Mouse (Mus musculus): ENCODE data around the gene Lrrc20. TPM values are rescaled to one million over a fixed set of nuclear protein-coding genes. Genes with fewer than 3 reads are reported as not detected.

The Lrrc20 gene
- polyA plus RNA-seq, 1 experiment from 2014 or later, result 15.0 TPM

GRCm38 (mm10) chr10:61555155-61555554 is 79.6 kb downstream of the Lrrc20 start:
- H3K36me3 ChIP-seq (ENCODE audit: control insufficient read depth, insufficient read depth, low read length), result no peaks in the 10 kb centered on the region
- no peak overlapping the region for H3K4me3 ChIP-seq (ENCODE audit: low read depth, low read length)

GRCm38 (mm10) chr10:61558631-61559030 is 83.0 kb downstream of the Lrrc20 start:
- no peak for ATAC-seq (replicated peaks; ENCODE audit: low FRiP score)
- Histone ChIP-seq H3K4me1 (replicated peaks; ENCODE audit: control insufficient read depth, insufficient read depth, low read length) (no peaks in the 10 kb centered on the region), H3K27me3 (ENCODE audit: control insufficient read depth, insufficient read depth, low read length) (no peaks in the 10 kb centered on the region), H3K27ac (ENCODE audit: low read depth, low read length) (no peak overlapping the region), H3K9ac (ENCODE audit: low read length) (no peak overlapping the region), H3K36me3 (ENCODE audit: control insufficient read depth, insufficient read depth, low read length) (no peaks in the 10 kb centered on the region), H3K9me3 (ENCODE audit: control insufficient read depth, low read length) (no peaks in the 10 kb centered on the region), H3K4me2 (ENCODE audit: low read depth, low read length, severe bottlenecking) (no peak overlapping the region), H3K4me3 (ENCODE audit: low read depth, low read length) (no peak overlapping the region)
- no peak for DNase-seq (ENCODE audit: low spot score)
- WGBS, result 86% methylated on average over 2 of the region's 2 CpGs

More at GRCm38 (mm10) chr10:61555155-61555554, 79.6 kb downstream of the Lrrc20 start:
- no peaks in the 10 kb centered on the region for H3K9me3 ChIP-seq (ENCODE audit: control insufficient read depth, low read length)
- H3K9ac ChIP-seq (ENCODE audit: low read length), result no peak overlapping the region
- no peak for ATAC-seq (replicated peaks; ENCODE audit: low FRiP score)
- no peaks in the 10 kb centered on the region for H3K27me3 ChIP-seq (ENCODE audit: control insufficient read depth, insufficient read depth, low read length)
- no peak for DNase-seq (ENCODE audit: low spot score)
- WGBS, result 90% methylated on average over 6 of the region's 6 CpGs
- no peaks in the 10 kb centered on the region for H3K4me1 ChIP-seq (replicated peaks; ENCODE audit: control insufficient read depth, insufficient read depth, low read length)
- no peak overlapping the region for H3K27ac ChIP-seq (ENCODE audit: low read depth, low read length)
- H3K4me2 ChIP-seq (ENCODE audit: low read depth, low read length, severe bottlenecking), result no peak overlapping the region

GRCm38 (mm10) chr10:61559544-61559943 is 83.9 kb downstream of the Lrrc20 start:
- Histone ChIP-seq H3K27me3 (ENCODE audit: control insufficient read depth, insufficient read depth, low read length) (no peaks in the 10 kb centered on the region), H3K27ac (ENCODE audit: low read depth, low read length) (no peak overlapping the region), H3K36me3 (ENCODE audit: control insufficient read depth, insufficient read depth, low read length) (no peaks in the 10 kb centered on the region), H3K4me2 (ENCODE audit: low read depth, low read length, severe bottlenecking) (no peak overlapping the region), H3K4me3 (ENCODE audit: low read depth, low read length) (no peak overlapping the region), H3K9me3 (ENCODE audit: control insufficient read depth, low read length) (no peaks in the 10 kb centered on the region), H3K4me1 (replicated peaks; ENCODE audit: control insufficient read depth, insufficient read depth, low read length) (no peaks in the 10 kb centered on the region), H3K9ac (ENCODE audit: low read length) (no peak overlapping the region)
- ATAC-seq (replicated peaks; ENCODE audit: low FRiP score), result no peak
- DNase-seq (ENCODE audit: low spot score), result no peak

GRCm38 (mm10) chr10:61563550-61563949 is 87.9 kb downstream of the Lrrc20 start:
- Histone ChIP-seq H3K9ac (ENCODE audit: low read length) (no peak overlapping the region), H3K36me3 (ENCODE audit: control insufficient read depth, insufficient read depth, low read length) (no peaks in the 10 kb centered on the region), H3K4me2 (ENCODE audit: low read depth, low read length, severe bottlenecking) (no peak overlapping the region), H3K27me3 (ENCODE audit: control insufficient read depth, insufficient read depth, low read length) (no peaks in the 10 kb centered on the region), H3K27ac (ENCODE audit: low read depth, low read length) (no peak overlapping the region), H3K4me3 (ENCODE audit: low read depth, low read length) (no peak overlapping the region), H3K4me1 (replicated peaks; ENCODE audit: control insufficient read depth, insufficient read depth, low read length) (no peaks in the 10 kb centered on the region), H3K9me3 (ENCODE audit: control insufficient read depth, low read length) (no peaks in the 10 kb centered on the region)
- DNase-seq (ENCODE audit: low spot score), result no peak
- WGBS, result 87% methylated on average over 9 of the region's 9 CpGs
- no peak for ATAC-seq (replicated peaks; ENCODE audit: low FRiP score)

GRCm38 (mm10) chr10:61564408-61564807 is 88.8 kb downstream of the Lrrc20 start:
- Histone ChIP-seq H3K4me2 (ENCODE audit: low read depth, low read length, severe bottlenecking) (no peak overlapping the region), H3K27me3 (ENCODE audit: control insufficient read depth, insufficient read depth, low read length) (no peaks in the 10 kb centered on the region), H3K4me3 (ENCODE audit: low read depth, low read length) (no peak overlapping the region), H3K9ac (ENCODE audit: low read length) (no peak overlapping the region), H3K9me3 (ENCODE audit: control insufficient read depth, low read length) (no peaks in the 10 kb centered on the region), H3K4me1 (replicated peaks; ENCODE audit: control insufficient read depth, insufficient read depth, low read length) (no peaks in the 10 kb centered on the region), H3K36me3 (ENCODE audit: control insufficient read depth, insufficient read depth, low read length) (no peaks in the 10 kb centered on the region), H3K27ac (ENCODE audit: low read depth, low read length) (no peak overlapping the region)
- 87% methylated on average over 4 of the region's 4 CpGs for WGBS
- ATAC-seq (replicated peaks; ENCODE audit: low FRiP score), result no peak
- no peak for DNase-seq (ENCODE audit: low spot score)

GRCm38 (mm10) chr10:61570181-61570580 is 94.6 kb downstream of the Lrrc20 start:
- Histone ChIP-seq H3K27me3 (ENCODE audit: control insufficient read depth, insufficient read depth, low read length) (no peaks in the 10 kb centered on the region), H3K4me2 (ENCODE audit: low read depth, low read length, severe bottlenecking) (no peak overlapping the region), H3K4me3 (ENCODE audit: low read depth, low read length) (no peak overlapping the region), H3K36me3 (ENCODE audit: control insufficient read depth, insufficient read depth, low read length) (no peaks in the 10 kb centered on the region), H3K4me1 (replicated peaks; ENCODE audit: control insufficient read depth, insufficient read depth, low read length) (peaks cover 9% of the 10 kb centered on the region; the same call in 1 of the 2 replicates), H3K27ac (ENCODE audit: low read depth, low read length) (no peak overlapping the region; the same call in 1 of the 2 replicates), H3K9ac (ENCODE audit: low read length) (no peak overlapping the region), H3K9me3 (ENCODE audit: control insufficient read depth, low read length) (no peaks in the 10 kb centered on the region)
- ATAC-seq (replicated peaks; ENCODE audit: low FRiP score) (0 out of 2 replicates have a peak, but pooled peaks have one; percentile 21), DNase-seq (ENCODE audit: low spot score) (no peak)
- 48% methylated on average over 10 of the region's 10 CpGs for WGBS

- Histone ChIP-seq H3K4me3 (ENCODE audit: low read depth, low read length) (no peak overlapping the region), H3K9ac (ENCODE audit: low read length) (no peak overlapping the region), H3K27ac (ENCODE audit: low read depth, low read length) (no peak overlapping the region), H3K9me3 (ENCODE audit: control insufficient read depth, low read length) (no peaks in the 10 kb centered on the region), H3K4me1 (replicated peaks; ENCODE audit: control insufficient read depth, insufficient read depth, low read length) (peaks cover 11% of the 10 kb centered on the region; the same call in 1 of the 2 replicates), H3K36me3 (ENCODE audit: control insufficient read depth, insufficient read depth, low read length) (no peaks in the 10 kb centered on the region), H3K4me2 (ENCODE audit: low read depth, low read length, severe bottlenecking) (no peak overlapping the region), H3K27me3 (ENCODE audit: control insufficient read depth, insufficient read depth, low read length) (no peaks in the 10 kb centered on the region)
- DNase-seq (ENCODE audit: low spot score) (no peak), ATAC-seq (replicated peaks; ENCODE audit: low FRiP score) (no peak)
- WGBS, result 73% methylated on average over 5 of the region's 5 CpGs
Observed at GRCm38 (mm10) chr10:61572126-61572525, 96.5 kb downstream of the Lrrc20 start.

GRCm38 (mm10) chr10:61576120-61576767 is 100.6 kb downstream of the Lrrc20 start:
- Histone ChIP-seq H3K27ac (ENCODE audit: low read depth, low read length) (no peak overlapping the region), H3K27me3 (ENCODE audit: control insufficient read depth, insufficient read depth, low read length) (no peaks in the 10 kb centered on the region), H3K9me3 (ENCODE audit: control insufficient read depth, low read length) (no peaks in the 10 kb centered on the region), H3K4me1 (replicated peaks; ENCODE audit: control insufficient read depth, insufficient read depth, low read length) (peaks cover 2% of the 10 kb centered on the region; the same call in 1 of the 2 replicates), H3K4me3 (ENCODE audit: low read depth, low read length) (no peak overlapping the region), H3K36me3 (ENCODE audit: control insufficient read depth, insufficient read depth, low read length) (no peaks in the 10 kb centered on the region), H3K4me2 (ENCODE audit: low read depth, low read length, severe bottlenecking) (no peak overlapping the region), H3K9ac (ENCODE audit: low read length) (no peak overlapping the region)
- DNase-seq (ENCODE audit: low spot score), result no peak
- 79% methylated on average over 13 of the region's 13 CpGs for WGBS
- no peak for ATAC-seq (replicated peaks; ENCODE audit: low FRiP score)

- Histone ChIP-seq H3K4me1 (replicated peaks; ENCODE audit: control insufficient read depth, insufficient read depth, low read length) (peaks cover 5% of the 10 kb centered on the region; the same call in 1 of the 2 replicates), H3K9me3 (ENCODE audit: control insufficient read depth, low read length) (no peaks in the 10 kb centered on the region), H3K4me3 (ENCODE audit: low read depth, low read length) (no peak overlapping the region), H3K27ac (ENCODE audit: low read depth, low read length) (no peak overlapping the region), H3K36me3 (ENCODE audit: control insufficient read depth, insufficient read depth, low read length) (no peaks in the 10 kb centered on the region), H3K9ac (ENCODE audit: low read length) (no peak overlapping the region), H3K4me2 (ENCODE audit: low read depth, low read length, severe bottlenecking) (no peak overlapping the region), H3K27me3 (ENCODE audit: control insufficient read depth, insufficient read depth, low read length) (no peaks in the 10 kb centered on the region)
- ATAC-seq (replicated peaks; ENCODE audit: low FRiP score) (no peak), DNase-seq (ENCODE audit: low spot score) (no peak)
- WGBS, result 82% methylated on average over 7 of the region's 7 CpGs
Observed at GRCm38 (mm10) chr10:61587241-61587849, 111.7 kb downstream of the Lrrc20 start.

Measured in forebrain, embryonic 11.5 days (tissue).